Mouse (Mus musculus) spleen, adult 2 months (tissue): ENCODE results near the gene Grhl1.

Experiments
- CTCF ChIP-seq: fragments of 200-500 bp; IDR thresholded peaks from 2 replicates; pipeline ENCODE4 v1.5.1; 2011; ENCODE audit warnings: mild to moderate bottlenecking, inconsistent platforms; ENCODE audit not compliant: insufficient read depth, insufficient read length, insufficient replicate concordance; ENCODE audit errors: extremely low read depth
- POLR2A ChIP-seq: fragments of 200-500 bp; IDR thresholded peaks from 2 replicates; pipeline ENCODE4 v1.6.1; 2011; ENCODE audit warnings: low read depth, low read length, inconsistent platforms

GRCm38 (mm10) chr12:24563395-24563960 lies 8.6 kb upstream of the Grhl1 start:
- TF ChIP-seq POLR2A (no peak), CTCF (no peak)
